Mouse (Mus musculus) liver, adult 2 months (tissue): ENCODE data around the gene Tbc1d22a. TPM values are rescaled to one million over a fixed set of nuclear protein-coding genes. Genes with fewer than 3 reads are reported as not detected.

ENCODE experiments used
- DNase-seq: peaks from one replicate; pipeline ENCODE4 v3.0.0-alpha.2; 2011; ENCODE audit warnings: low read depth, low spot score; ENCODE audit errors: extremely low read depth
- H3K27ac ChIP-seq: fragments of 200-500 bp; replicated peaks from 2 replicates; pipeline ENCODE4 v1.5.1; 2012; ENCODE audit warnings: low read depth, mild to moderate bottlenecking, control low read depth, inconsistent platforms, low read length; ENCODE audit not compliant: insufficient read depth
- H3K27me3 ChIP-seq: fragments of 200-500 bp; 2 replicates; pipeline ENCODE4 v1.6.1; 2012; ENCODE audit warnings: mild to moderate bottlenecking, moderate library complexity, low read length, inconsistent platforms; ENCODE audit not compliant: control insufficient read depth, insufficient read depth
- H3K36me3 ChIP-seq: fragments of 200-500 bp; 2 replicates; pipeline ENCODE4 v1.6.1; 2012; ENCODE audit warnings: low read length, inconsistent platforms; ENCODE audit not compliant: control insufficient read depth, insufficient read depth
- H3K4me1 ChIP-seq: fragments of 200-500 bp; 2 replicates; pipeline ENCODE4 v1.6.1; 2011; ENCODE audit warnings: low read length; ENCODE audit not compliant: control insufficient read depth, insufficient read depth
- H3K4me3 ChIP-seq: fragments of 200-500 bp; 2 replicates; pipeline ENCODE4 v1.5.1; 2011; ENCODE audit warnings: low read depth, mild to moderate bottlenecking, control low read depth, low read length, moderate library complexity; ENCODE audit not compliant: insufficient read depth
- H3K79me2 ChIP-seq: fragments of 200-500 bp; 2 replicates; pipeline ENCODE4 v1.6.1; 2012; ENCODE audit warnings: inconsistent platforms, mild to moderate bottlenecking, low read length, moderate library complexity; ENCODE audit not compliant: control insufficient read depth, insufficient read depth
- H3K9ac ChIP-seq: fragments of 200-500 bp; 2 replicates; pipeline ENCODE4 v1.6.1; 2012; ENCODE audit warnings: low read depth, mild to moderate bottlenecking, control low read depth, inconsistent platforms, low read length
- CTCF ChIP-seq: fragments of 200-500 bp; IDR thresholded peaks from 2 replicates; pipeline ENCODE4 v1.5.1; 2011; ENCODE audit warnings: low read depth, low read length, control low read depth
- POLR2A ChIP-seq: fragments of 200-500 bp; IDR thresholded peaks from 2 replicates; pipeline ENCODE4 v1.6.1; 2011; ENCODE audit warnings: low read length, control low read depth; ENCODE audit not compliant: insufficient read depth; ENCODE audit errors: extremely low read depth
- WGBS: fragments of 180-500 bp; shearing (Covaris S2); methylation state at CpG from one replicate; pipeline ENCODE4 v1.1.7; 2018; 5-methylcytosine and 5-hydroxymethylcytosine counted together
- polyA plus RNA-seq: library from polyadenylated mRNA; depleted of rRNA; stranded (reverse); fragments of >200 nt; gene quantifications from 2 replicates; pipeline ENCODE4 v1.2.3, GENCODE M21; 2012
- total RNA-seq: library from RNA; depleted of rRNA; stranded (reverse); fragments of >200 nt; gene quantifications from 2 replicates; pipeline ENCODE4 v1.2.3, GENCODE M21; 2014

Gene Tbc1d22a
- total and polyA plus RNA-seq, 2 experiments = 9.6 to 14.3 TPM

GRCm38 (mm10) chr15:86405527-86405926 is 191.3 kb downstream of the Tbc1d22a start:
- H3K9ac ChIP-seq = no peak overlapping the region
- H3K79me2 ChIP-seq = no peaks in the 10 kb centered on the region
- DNase-seq = peak; percentile 15
- no peak overlapping the region for H3K27ac ChIP-seq
- no peaks in the 10 kb centered on the region for H3K4me1 ChIP-seq
- H3K27me3 ChIP-seq = no peaks in the 10 kb centered on the region
- TF ChIP-seq POLR2A (no peak), CTCF (peak; percentile 93)
- H3K4me3 ChIP-seq = no peak overlapping the region
- no peaks in the 10 kb centered on the region for H3K36me3 ChIP-seq
- WGBS = 12% methylated on average over 4 of the region's 4 CpGs

- TF ChIP-seq POLR2A = no peak
- TF ChIP-seq CTCF = peak; percentile 36
- H3K9ac ChIP-seq = no peak overlapping the region
- no peak for DNase-seq
- H3K27ac ChIP-seq = no peak overlapping the region
- H3K4me1 ChIP-seq = no peaks in the 10 kb centered on the region
- H3K27me3 ChIP-seq = no peaks in the 10 kb centered on the region
- WGBS = 89% methylated on average over 5 of the region's 5 CpGs
- H3K36me3 ChIP-seq = no peaks in the 10 kb centered on the region
- no peak overlapping the region for H3K4me3 ChIP-seq
- no peaks in the 10 kb centered on the region for H3K79me2 ChIP-seq
These were observed 195.1 kb downstream of the Tbc1d22a start for GRCm38 (mm10) chr15:86409352-86409751.

GRCm38 (mm10) chr15:86411532-86412080 is 197.3 kb downstream of the Tbc1d22a start:
- H3K36me3 ChIP-seq = no peaks in the 10 kb centered on the region
- no peak overlapping the region for H3K4me3 ChIP-seq
- H3K27ac ChIP-seq = no peak overlapping the region
- WGBS = 94% methylated on average over 5 of the region's 5 CpGs
- H3K79me2 ChIP-seq = no peaks in the 10 kb centered on the region
- no peaks in the 10 kb centered on the region for H3K27me3 ChIP-seq
- TF ChIP-seq POLR2A (no peak), CTCF (no peak)
- DNase-seq = no peak
- no peaks in the 10 kb centered on the region for H3K4me1 ChIP-seq
- no peak overlapping the region for H3K9ac ChIP-seq

GRCm38 (mm10) chr15:86415951-86416350 is 201.7 kb downstream of the Tbc1d22a start:
- Histone ChIP-seq H3K27me3 (no peaks in the 10 kb centered on the region), H3K9ac (no peak overlapping the region), H3K4me3 (no peak overlapping the region), H3K36me3 (no peaks in the 10 kb centered on the region), H3K4me1 (no peaks in the 10 kb centered on the region), H3K79me2 (no peaks in the 10 kb centered on the region), H3K27ac (no peak overlapping the region)
- no peak for DNase-seq
- no peak for TF ChIP-seq POLR2A
- TF ChIP-seq CTCF = no peak
- 89% methylated on average over 6 of the region's 6 CpGs for WGBS

- no peak overlapping the region for H3K9ac ChIP-seq
- DNase-seq = no peak
- H3K79me2 ChIP-seq = no peaks in the 10 kb centered on the region
- no peaks in the 10 kb centered on the region for H3K4me1 ChIP-seq
- H3K27me3 ChIP-seq = no peaks in the 10 kb centered on the region
- H3K27ac ChIP-seq = no peak overlapping the region
- TF ChIP-seq CTCF (no peak), POLR2A (no peak)
- 85% methylated on average over 2 of the region's 2 CpGs for WGBS
- no peaks in the 10 kb centered on the region for H3K36me3 ChIP-seq
- no peak overlapping the region for H3K4me3 ChIP-seq
These were observed 204.2 kb downstream of the Tbc1d22a start for GRCm38 (mm10) chr15:86418436-86418835.

- WGBS = 92% methylated on average over 6 of the region's 6 CpGs
- H3K4me1 ChIP-seq = no peaks in the 10 kb centered on the region
- DNase-seq = no peak
These were observed 205.4 kb downstream of the Tbc1d22a start for GRCm38 (mm10) chr15:86419620-86420019.

More at GRCm38 (mm10) chr15:86419620-86420019, 205.4 kb downstream of the Tbc1d22a start:
- H3K27me3 ChIP-seq = no peaks in the 10 kb centered on the region
- H3K36me3 ChIP-seq = no peaks in the 10 kb centered on the region
- H3K27ac ChIP-seq = no peak overlapping the region
- no peak overlapping the region for H3K4me3 ChIP-seq
- no peak for TF ChIP-seq CTCF
- H3K9ac ChIP-seq = no peak overlapping the region
- no peaks in the 10 kb centered on the region for H3K79me2 ChIP-seq
